Comparison of ENCODE assay signal across 8 mouse cellular contexts in genomic region chr4:57954991-57955390, GRCm38 (mm10). TPM values are rescaled to one million over a fixed set of nuclear protein-coding genes. Genes with fewer than 3 reads are reported as not detected.
DNase-seq lines count a peak whose midpoint lies in the region; ATAC-seq and TF ChIP-seq lines count a peak whose summit lies in the region.

No protein-coding gene starts in this region.

- no peaks in the 10 kb centered on the region for H3K27me3 ChIP-seq in cerebellum, adult 2 months (ENCODE audit: control insufficient read depth, insufficient read depth, low read length)
- H3K27me3 ChIP-seq in hindbrain, embryonic 12.5 days: no peaks in the 10 kb centered on the region
- H3K27me3 ChIP-seq in midbrain, embryonic 14.5 days (ENCODE audit: control insufficient read depth, insufficient read depth, low read length): no peaks in the 10 kb centered on the region

- 27% methylated on average over 8 of the region's 8 CpGs for WGBS in cerebellum, adult 2 months
- WGBS in hindbrain, embryonic 12.5 days: 72% methylated on average over 8 of the region's 8 CpGs
- 77% methylated on average over 8 of the region's 8 CpGs for WGBS in midbrain, embryonic 14.5 days

- H3K9me3 ChIP-seq in hindbrain, embryonic 12.5 days (replicated peaks): peaks cover 10% of the 10 kb centered on the region
- no peaks in the 10 kb centered on the region for H3K9me3 ChIP-seq in midbrain, embryonic 14.5 days (ENCODE audit: control insufficient read depth, low read length)

- ATAC-seq in hindbrain, embryonic 12.5 days (ENCODE audit: low FRiP score): no peak
- ATAC-seq in midbrain, embryonic 14.5 days (ENCODE audit: low FRiP score, low TSS enrichment): no peak
- ATAC-seq in megakaryocyte-erythroid progenitor cell, adult 5-6 weeks (replicated peaks; ENCODE audit: low FRiP score, low TSS enrichment, poor library complexity, severe bottlenecking): no peak

- H3K36me3 ChIP-seq in hindbrain, embryonic 12.5 days: peaks cover 22% of the 10 kb centered on the region
- peaks cover 19% of the 10 kb centered on the region for H3K36me3 ChIP-seq in midbrain, embryonic 14.5 days (ENCODE audit: control insufficient read depth, insufficient read depth, low read length)

- peak overlapping the region; percentile 72 for H3K4me2 ChIP-seq in hindbrain, embryonic 12.5 days (replicated peaks)
- peak overlapping the region; percentile 84 for H3K4me2 ChIP-seq in midbrain, embryonic 14.5 days (ENCODE audit: low read length)

- no peak for TF ChIP-seq POLR2A in cerebellum, adult 2 months (IDR thresholded peaks at IDR 0.05; ENCODE audit: borderline replicate concordance, insufficient read depth, low read length)

- H3K9ac ChIP-seq in hindbrain, embryonic 12.5 days: peak overlapping the region; percentile 85; the same call in 1 of the 2 replicates
- peak overlapping the region; percentile 86; the same call in 1 of the 2 replicates for H3K9ac ChIP-seq in midbrain, embryonic 14.5 days (replicated peaks; ENCODE audit: low read length)

- DNase-seq in kidney, adult 18-20 months: peak; percentile 28
- DNase-seq in kidney, adult 9 months: no peak
- DNase-seq in cerebellum, adult 2 months: peak; percentile 18 to 25
- no peak for DNase-seq in midbrain, embryonic 14.5 days
- DNase-seq in embryo, embryonic 10 days (ENCODE audit: low spot score): no peak
- DNase-seq in retina, embryonic 14.5 days (ENCODE audit: low spot score): no peak

- no peak overlapping the region for H3K27ac ChIP-seq in cerebellum, adult 2 months (ENCODE audit: insufficient read depth, low read length)
- no peak overlapping the region for H3K27ac ChIP-seq in hindbrain, embryonic 12.5 days
- H3K27ac ChIP-seq in midbrain, embryonic 14.5 days (replicated peaks; ENCODE audit: low read depth, low read length): no peak overlapping the region

- TF ChIP-seq CTCF in cerebellum, adult 2 months (IDR thresholded peaks at IDR 0.05; ENCODE audit: borderline replicate concordance, insufficient read depth, low read depth, low read length): no peak

- H3K4me1 ChIP-seq in cerebellum, adult 2 months (ENCODE audit: control insufficient read depth, insufficient read depth, low read length): no peaks in the 10 kb centered on the region
- H3K4me1 ChIP-seq in hindbrain, embryonic 12.5 days: peaks cover 24% of the 10 kb centered on the region
- H3K4me1 ChIP-seq in midbrain, embryonic 14.5 days (ENCODE audit: control insufficient read depth, insufficient read depth, low read length): peaks cover 12% of the 10 kb centered on the region

- H3K4me3 ChIP-seq in cerebellum, adult 2 months (replicated peaks; ENCODE audit: insufficient read depth, low read depth, low read length): peak overlapping the region; percentile 96
- H3K4me3 ChIP-seq in hindbrain, embryonic 12.5 days: peak overlapping the region; percentile 81
- peak overlapping the region; percentile 83 for H3K4me3 ChIP-seq in midbrain, embryonic 14.5 days (replicated peaks; ENCODE audit: low read depth, low read length)

RNA-seq across cellular contexts. Expression of gene Txn1, which starts 1.2 kb away (rescaled TPM):
- 119 and 125 TPM in 2 replicates for polyA plus RNA-seq in cerebellum, adult 2 months (2012; rRNA removed)
- polyA plus RNA-seq in hindbrain, embryonic 12.5 days (2016; fragmentation: Nextera tagmentation; extraction: Ambion mirVana): 292 and 314 TPM in 2 replicates
- polyA plus RNA-seq in midbrain, embryonic 14.5 days (2014; fragmentation: Nextera tagmentation; extraction: Ambion mirVana): 282 and 334 TPM in 2 replicates
- total RNA-seq in megakaryocyte-erythroid progenitor cell, adult 5-6 weeks (2014; fragmentation: Nextera tagmentation): 312 and 352 TPM in 2 replicates
- total RNA-seq in megakaryocyte-erythroid progenitor cell, adult 5-6 weeks (2017): 194 and 197 TPM in 2 replicates

RNA-seq across cellular contexts. Expression of gene D630039A03Rik, which starts 38.9 kb away (rescaled TPM):
- 0.54 and 0.86 TPM in 2 replicates for polyA plus RNA-seq in cerebellum, adult 2 months (2012; rRNA removed)
- 0.31 and 0.45 TPM in 2 replicates for polyA plus RNA-seq in hindbrain, embryonic 12.5 days (2016; fragmentation: Nextera tagmentation; extraction: Ambion mirVana)
- polyA plus RNA-seq in midbrain, embryonic 14.5 days (2014; fragmentation: Nextera tagmentation; extraction: Ambion mirVana): 0.09 TPM in 1 of 2 replicates, not detected in the other
- total RNA-seq in megakaryocyte-erythroid progenitor cell, adult 5-6 weeks (2014; fragmentation: Nextera tagmentation): 1.1 TPM in 1 of 2 replicates, not detected in the other
- total RNA-seq in megakaryocyte-erythroid progenitor cell, adult 5-6 weeks (2017): not detected in 2 replicates

RNA-seq across cellular contexts. Expression of gene Txndc8, which starts 53.9 kb away (rescaled TPM):
- not detected in 2 replicates for polyA plus RNA-seq in cerebellum, adult 2 months (2012; rRNA removed)
- polyA plus RNA-seq in hindbrain, embryonic 12.5 days (2016; fragmentation: Nextera tagmentation; extraction: Ambion mirVana): not detected in 2 replicates
- polyA plus RNA-seq in midbrain, embryonic 14.5 days (2014; fragmentation: Nextera tagmentation; extraction: Ambion mirVana): not detected in 2 replicates
- total RNA-seq in megakaryocyte-erythroid progenitor cell, adult 5-6 weeks (2014; fragmentation: Nextera tagmentation): not detected in 2 replicates
- not detected in 2 replicates for total RNA-seq in megakaryocyte-erythroid progenitor cell, adult 5-6 weeks (2017)

Comparison
In these comparisons a context has a peak if more than half of its experiments do, and no peak if none do; other contexts are left out.
1. DNase-seq: peak in kidney, adult 18-20 months (single experiment) and cerebellum, adult 2 months (2 of 2); none in kidney, adult 9 months (single experiment), midbrain, embryonic 14.5 days (single experiment), embryo, embryonic 10 days (single experiment) and retina, embryonic 14.5 days (single experiment).
2. Peak in every context shown above with its lines, with median percentiles within 50 percentile points of each other: H3K4me3 ChIP-seq.